Mouse (Mus musculus) hindbrain, embryonic 10.5 days (tissue): Measurements from ENCODE around the gene Hyal2. TPM values are rescaled to one million over a fixed set of nuclear protein-coding genes. Genes with fewer than 3 reads are reported as not detected.

Experiments used
- DNase-seq: peaks from one replicate; pipeline ENCODE4 v3.0.0-alpha.2; 2017; ENCODE audit warnings: low spot score
- H3K27ac ChIP-seq: fragments of 300-500 bp; sonication (generic); 2 replicates; pipeline ENCODE4 v1.5.1; 2016; ENCODE audit warnings: mild to moderate bottlenecking, moderate library complexity
- H3K27me3 ChIP-seq: fragments of 300-500 bp; sonication (generic); 2 replicates; pipeline ENCODE4 v1.6.1; 2016; ENCODE audit warnings: mild to moderate bottlenecking; ENCODE audit not compliant: poor library complexity, insufficient read depth, severe bottlenecking
- H3K36me3 ChIP-seq: fragments of 300-500 bp; sonication (generic); 2 replicates; pipeline ENCODE4 v1.6.1; 2016; ENCODE audit warnings: mild to moderate bottlenecking, moderate library complexity
- H3K4me1 ChIP-seq: fragments of 300-500 bp; sonication (generic); replicated peaks from 2 replicates; pipeline ENCODE4 v1.6.1; 2016; ENCODE audit warnings: mild to moderate bottlenecking
- H3K4me3 ChIP-seq: fragments of 300-500 bp; sonication (generic); 2 replicates; pipeline ENCODE4 v1.5.1; 2016; ENCODE audit warnings: mild to moderate bottlenecking, moderate library complexity
- H3K9me3 ChIP-seq: fragments of 300-500 bp; sonication (generic); 2 replicates; pipeline ENCODE4 v1.6.1; 2016; ENCODE audit warnings: mild to moderate bottlenecking, moderate library complexity
- WGBS: fragments of 180-500 bp; shearing (Covaris S2); methylation state at CpG from one replicate; pipeline ENCODE4 v1.1.7; 2016; 5-methylcytosine and 5-hydroxymethylcytosine counted together
- polyA plus RNA-seq: library from polyadenylated mRNA; unstranded; fragments of >200 nt; fragmentation: Nextera tagmentation; extraction: Ambion mirVana; gene quantifications from 2 replicates; pipeline ENCODE4 v1.2.1, GENCODE M21; 2016

Gene Hyal2
- 134 and 135 TPM in 2 replicates for polyA plus RNA-seq

DNA sequence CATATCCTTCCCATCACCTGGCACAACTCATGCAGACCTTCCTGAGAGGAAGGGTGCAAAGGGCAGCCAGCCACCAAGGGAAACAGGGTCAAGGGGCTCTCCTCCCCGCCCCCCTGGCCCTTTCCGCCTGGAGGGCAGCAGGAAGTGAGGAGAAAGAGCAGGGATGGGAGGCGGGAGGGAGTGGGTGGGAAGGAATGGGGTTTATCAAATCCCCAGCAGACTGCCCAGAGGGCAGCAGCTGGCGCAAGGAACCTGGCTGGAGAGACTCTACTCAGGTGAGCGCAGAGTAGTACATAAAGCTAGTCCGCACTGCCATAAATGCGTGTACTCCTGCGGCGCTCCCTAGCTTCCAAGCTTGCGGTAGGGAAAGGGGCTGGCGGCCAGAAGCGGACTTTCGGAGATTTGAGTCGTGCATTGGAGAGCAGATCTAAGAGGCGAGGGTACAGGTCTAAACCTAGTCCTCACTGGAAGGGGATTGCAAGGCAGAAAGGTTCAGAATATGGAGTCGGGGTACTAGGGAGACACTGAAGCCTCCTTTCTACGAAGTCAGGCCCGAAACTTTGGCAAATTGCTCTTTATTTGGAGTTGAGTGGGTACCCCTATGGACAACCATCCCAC lies at the start of gene Hyal2:
Hyal2 (plus strand) TSS at position 244 of the 618 bp plus-strand sequence.
- H3K4me1 ChIP-seq: peaks cover 88% of the 10 kb centered on the region
- H3K36me3 ChIP-seq: peaks cover 54% of the 10 kb centered on the region

DNA sequence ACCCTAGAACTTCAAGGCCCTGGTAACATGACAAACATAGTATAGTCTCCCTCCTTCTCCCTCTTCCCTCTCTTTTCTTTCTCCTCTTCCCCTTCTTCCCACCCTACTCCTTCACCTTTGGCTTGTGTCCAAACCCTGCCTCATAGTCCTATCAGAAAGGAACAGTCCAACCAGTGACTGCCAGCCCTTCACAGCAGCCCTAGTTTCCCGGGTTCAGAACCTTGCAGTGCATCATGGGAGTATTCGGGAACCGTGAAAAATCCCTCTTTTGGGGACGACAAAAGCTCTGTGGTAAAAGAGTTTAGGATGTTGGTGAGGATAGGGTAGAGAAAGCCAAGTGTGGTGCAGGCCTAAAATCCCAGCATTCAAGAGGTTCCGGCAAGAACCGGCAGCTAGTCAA lies 47.4 kb upstream of the Hyal2 start:
- Histone ChIP-seq H3K9me3 (no peaks in the 10 kb centered on the region), H3K27me3 (peaks cover 42% of the 10 kb centered on the region), H3K4me1 (peaks cover 33% of the 10 kb centered on the region), H3K36me3 (no peaks in the 10 kb centered on the region), H3K27ac (peak overlapping the region; percentile 50), H3K4me3 (no peak overlapping the region)
- 57% methylated on average over 6 of the region's 6 CpGs for WGBS
- no peak for DNase-seq

More for the DNA sequence above, at the start of gene Hyal2:
- 4% methylated on average over 18 of the region's 18 CpGs for WGBS
- Histone ChIP-seq H3K27ac (peak within 1 kb of the TSS; percentile 98), H3K27me3 (no peaks in the 10 kb centered on the region), H3K9me3 (no peaks in the 10 kb centered on the region), H3K4me3 (peak within 1 kb of the TSS; percentile 84)
- peak; percentile 35 for DNase-seq

DNA sequence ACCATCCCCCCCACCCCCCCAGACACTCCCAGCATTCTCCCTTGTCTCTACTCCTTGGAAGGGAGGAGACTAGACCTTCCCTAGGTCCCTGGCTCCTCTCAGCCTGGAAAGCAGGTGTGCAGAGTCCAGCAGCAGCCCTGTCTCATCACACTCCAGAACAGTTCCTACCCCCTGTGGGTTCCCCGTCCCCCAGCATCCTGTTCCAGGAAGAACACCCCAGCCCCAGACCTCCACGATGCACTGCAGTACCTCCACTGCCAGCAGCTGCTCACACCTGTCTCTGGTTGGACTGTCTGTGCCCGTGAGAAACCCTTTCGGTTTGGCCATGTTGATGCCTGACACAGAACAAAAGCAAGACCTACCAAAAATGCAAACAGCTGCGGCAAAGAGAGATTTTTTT lies 46.6 kb upstream of the Hyal2 start:
- Histone ChIP-seq H3K4me1 (peaks cover 35% of the 10 kb centered on the region), H3K27me3 (peaks cover 50% of the 10 kb centered on the region), H3K9me3 (no peaks in the 10 kb centered on the region), H3K36me3 (no peaks in the 10 kb centered on the region), H3K4me3 (no peak overlapping the region), H3K27ac (no peak overlapping the region; the same call in 1 of the 2 replicates)
- WGBS: 76% methylated on average over 5 of the region's 5 CpGs
- DNase-seq: no peak

GRCm38 (mm10) chr9:107521711-107522399 lies 45.9 kb upstream of the Hyal2 start:
- Histone ChIP-seq H3K4me1 (peaks cover 42% of the 10 kb centered on the region), H3K27ac (peak overlapping the region; percentile 76), H3K36me3 (no peaks in the 10 kb centered on the region), H3K9me3 (no peaks in the 10 kb centered on the region), H3K27me3 (peaks cover 57% of the 10 kb centered on the region), H3K4me3 (peak overlapping the region; percentile 32)
- DNase-seq: peak; percentile 39
- WGBS: 27% methylated on average over 25 of the region's 25 CpGs

DNA sequence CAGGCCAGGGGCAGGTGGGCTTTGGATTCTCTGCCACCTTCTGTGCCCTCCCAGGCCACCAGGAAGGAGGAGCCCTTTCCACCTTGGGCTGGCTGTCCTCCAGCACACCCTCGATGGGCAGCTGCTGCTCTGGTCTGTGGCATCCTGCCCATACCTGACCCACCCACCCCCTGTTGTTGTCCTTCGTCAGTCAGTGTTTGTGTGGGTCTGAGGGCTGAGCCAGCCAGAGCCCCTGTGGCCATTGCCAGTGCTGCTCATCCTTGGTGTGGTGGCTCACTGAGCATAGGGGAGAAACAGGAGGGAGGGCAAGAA lies 45.4 kb upstream of the Hyal2 start:
- Histone ChIP-seq H3K36me3 (no peaks in the 10 kb centered on the region), H3K27ac (peak overlapping the region; percentile 76), H3K4me3 (peak overlapping the region; percentile 32), H3K27me3 (peaks cover 62% of the 10 kb centered on the region), H3K9me3 (no peaks in the 10 kb centered on the region), H3K4me1 (peaks cover 47% of the 10 kb centered on the region)
- WGBS: 44% methylated on average over 2 of the region's 2 CpGs
- no peak for DNase-seq

DNA sequence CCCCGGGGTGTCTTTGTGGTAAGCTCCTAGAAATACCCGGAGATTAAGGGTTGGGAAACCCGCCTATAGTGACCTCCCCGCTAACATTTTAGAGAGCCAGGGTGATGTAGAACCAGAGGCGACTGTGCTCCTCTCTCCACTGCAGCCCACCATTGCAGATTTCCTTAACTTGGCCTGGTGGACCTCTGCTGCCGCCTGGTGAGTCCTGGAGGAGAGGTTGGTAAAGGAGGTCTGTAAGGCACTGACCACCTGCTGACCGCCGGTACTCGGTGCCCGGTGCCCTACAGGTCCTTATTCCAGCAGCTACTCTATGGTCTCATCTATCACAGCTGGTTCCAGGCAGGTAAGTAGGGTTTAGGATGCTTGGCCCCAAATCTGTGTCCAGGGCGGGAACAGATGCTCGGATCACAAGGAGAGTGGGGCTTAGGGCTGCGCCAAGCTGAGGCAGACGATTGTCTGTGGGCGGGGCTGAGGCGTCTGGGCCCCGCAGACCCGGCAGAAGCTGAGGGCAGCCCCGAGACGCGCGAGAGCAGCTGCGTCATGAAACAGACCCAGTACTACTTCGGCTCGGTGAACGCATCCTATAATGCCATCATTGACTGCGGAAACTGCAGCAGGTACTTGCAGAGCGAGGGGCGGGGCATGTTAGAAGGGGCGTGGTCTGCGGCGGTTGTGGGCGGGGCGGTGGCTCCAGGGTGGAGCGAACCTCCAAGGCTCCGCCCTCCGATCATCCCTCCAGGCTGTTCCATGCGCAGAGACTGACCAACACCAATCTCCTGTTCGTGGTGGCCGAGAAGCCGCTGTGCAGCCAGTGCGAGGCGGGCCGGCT lies 41.3 kb upstream of the Hyal2 start:
- H3K27ac ChIP-seq: peak overlapping the region; percentile 74
- peak; percentile 88 for DNase-seq
- WGBS: 4% methylated on average over 44 of the region's 44 CpGs

GRCm38 (mm10) chr9:107533791-107534407 lies 33.8 kb upstream of the Hyal2 start, which contains the start of gene Tmem115:
Gene Tmem115 (plus strand): TSS chr9:107533945.
- H3K4me3 ChIP-seq: peak within 1 kb of the TSS; percentile 94
- peaks cover 21% of the 10 kb centered on the region for H3K36me3 ChIP-seq
- H3K27ac ChIP-seq: peak within 1 kb of the TSS; percentile 88
- H3K4me1 ChIP-seq: peaks cover 38% of the 10 kb centered on the region
- whole genome bisulfite sequencing: under 1% methylated on average over 48 of the region's 48 CpGs
- DNase-seq: peak; percentile 92
- H3K27me3 ChIP-seq: peaks cover 16% of the 10 kb centered on the region; the same call in 1 of the 2 replicates
- H3K9me3 ChIP-seq: no peaks in the 10 kb centered on the region

More for the DNA sequence above, 41.3 kb upstream of the Hyal2 start:
- Histone ChIP-seq H3K9me3 (no peaks in the 10 kb centered on the region), H3K27me3 (peaks cover 82% of the 10 kb centered on the region), H3K4me1 (peaks cover 30% of the 10 kb centered on the region), H3K36me3 (no peaks in the 10 kb centered on the region), H3K4me3 (peak overlapping the region; percentile 47)

GRCm38 (mm10) chr9:107534408-107535202 lies 33.1 kb upstream of the Hyal2 start:
- peaks cover 38% of the 10 kb centered on the region for H3K4me1 ChIP-seq
- 1% methylated on average over 40 of the region's 40 CpGs for WGBS
- DNase-seq: peak; percentile 35
- peaks cover 28% of the 10 kb centered on the region for H3K36me3 ChIP-seq
- peak overlapping the region; percentile 88 for H3K27ac ChIP-seq
- peaks cover 12% of the 10 kb centered on the region; the same call in 1 of the 2 replicates for H3K27me3 ChIP-seq
- H3K9me3 ChIP-seq: no peaks in the 10 kb centered on the region
- H3K4me3 ChIP-seq: peak overlapping the region; percentile 94

GRCm38 (mm10) chr9:107538231-107538630 lies 29.5 kb upstream of the Hyal2 start:
- Histone ChIP-seq H3K9me3 (no peaks in the 10 kb centered on the region), H3K27me3 (no peaks in the 10 kb centered on the region), H3K27ac (no peak overlapping the region), H3K4me3 (no peak overlapping the region; the same call in 1 of the 2 replicates), H3K36me3 (peaks cover 39% of the 10 kb centered on the region), H3K4me1 (peaks cover 64% of the 10 kb centered on the region)
- no peak for DNase-seq
- 95% methylated on average over 7 of the region's 7 CpGs for WGBS

DNA sequence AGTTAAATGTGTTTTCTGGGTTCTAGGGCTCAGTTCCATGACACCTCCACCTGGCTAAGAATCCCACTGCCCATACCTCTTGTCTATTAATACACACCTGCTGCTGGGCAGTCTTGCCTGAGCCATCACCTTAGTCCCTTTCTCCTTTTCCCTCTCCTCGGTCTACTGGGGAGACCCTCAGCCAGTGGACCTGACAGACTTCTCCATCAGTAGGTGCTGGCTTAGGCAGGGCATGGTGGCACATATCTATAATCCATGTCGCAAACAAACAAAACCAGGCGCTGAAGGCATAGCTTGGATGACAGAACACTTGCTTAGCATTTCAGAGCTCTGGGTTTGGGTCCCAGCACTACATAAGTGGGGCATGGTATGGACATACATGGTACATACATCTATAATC lies 29.0 kb upstream of the Hyal2 start:
- peaks cover 69% of the 10 kb centered on the region for H3K4me1 ChIP-seq
- H3K27ac ChIP-seq: no peak overlapping the region
- H3K4me3 ChIP-seq: no peak overlapping the region
- 93% methylated on average over 3 of the region's 3 CpGs for WGBS
- no peaks in the 10 kb centered on the region for H3K27me3 ChIP-seq
- no peaks in the 10 kb centered on the region for H3K9me3 ChIP-seq
- H3K36me3 ChIP-seq: peaks cover 44% of the 10 kb centered on the region
- no peak for DNase-seq

DNA sequence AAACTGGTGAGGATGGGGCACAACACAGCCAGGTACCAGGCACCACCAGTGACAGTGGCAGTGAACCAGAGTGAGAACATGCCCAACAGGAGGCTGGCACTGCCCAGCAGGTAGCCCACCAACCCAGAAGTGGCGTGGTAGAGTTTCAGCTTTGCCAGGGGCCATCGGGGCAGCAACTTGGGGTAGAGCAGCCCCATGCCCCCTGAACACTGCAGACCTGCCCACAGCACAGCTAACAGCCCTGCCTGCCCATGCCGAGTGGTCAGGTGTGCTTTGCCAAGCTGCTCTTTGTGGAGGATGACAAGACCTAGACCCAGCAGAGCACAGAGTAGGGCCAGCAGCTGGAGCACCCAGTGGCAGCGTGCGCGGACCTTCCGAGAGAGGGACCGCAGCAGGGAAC lies 27.8 kb upstream of the Hyal2 start:
- WGBS: 94% methylated on average over 8 of the region's 8 CpGs
- H3K4me1 ChIP-seq: peaks cover 62% of the 10 kb centered on the region
- H3K27ac ChIP-seq: no peak overlapping the region
- H3K27me3 ChIP-seq: no peaks in the 10 kb centered on the region
- H3K4me3 ChIP-seq: peak overlapping the region; percentile 73; the same call in 1 of the 2 replicates
- no peak for DNase-seq
- H3K36me3 ChIP-seq: peaks cover 56% of the 10 kb centered on the region
- H3K9me3 ChIP-seq: no peaks in the 10 kb centered on the region

GRCm38 (mm10) chr9:107540420-107540819 lies 27.3 kb upstream of the Hyal2 start:
- no peak for DNase-seq
- 80% methylated on average over 4 of the region's 4 CpGs for WGBS
- Histone ChIP-seq H3K4me3 (peak overlapping the region; percentile 73), H3K27ac (no peak overlapping the region), H3K36me3 (peaks cover 61% of the 10 kb centered on the region), H3K4me1 (peaks cover 59% of the 10 kb centered on the region), H3K27me3 (no peaks in the 10 kb centered on the region), H3K9me3 (no peaks in the 10 kb centered on the region)
